ENCODE assay signal across 7 mouse cellular contexts in the genomic region with DNA sequence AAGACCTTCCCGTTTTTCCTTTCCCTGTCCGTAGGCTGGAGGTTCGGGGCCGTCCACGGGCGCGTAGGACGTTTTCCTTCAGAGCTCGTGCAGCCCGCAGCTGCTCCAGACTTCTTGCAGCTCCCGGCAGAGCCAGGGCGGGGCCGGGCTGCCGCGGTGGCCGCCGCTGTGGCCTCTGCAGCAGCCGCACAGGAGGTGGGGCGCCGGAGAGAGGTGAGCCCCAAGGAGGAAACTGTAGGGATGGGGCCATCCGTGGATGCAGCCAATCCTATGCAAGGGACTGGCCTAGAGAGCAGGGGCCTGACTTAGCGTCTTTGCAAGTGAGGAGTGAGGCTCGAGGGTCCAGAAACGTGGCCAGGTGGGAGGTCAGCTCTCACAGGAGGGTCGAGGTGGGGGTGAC. TPM values are rescaled to one million over a fixed set of nuclear protein-coding genes. Genes with fewer than 3 reads are reported as not detected.
A peak's percentile ranks its signal among the peaks of the same experiment; 100 is the strongest.
DNase-seq lines count a peak whose midpoint lies in the region; ATAC-seq and TF ChIP-seq lines count a peak whose summit lies in the region.

No protein-coding gene starts in this region.

- WGBS in forebrain, embryonic 12.5 days: under 1% methylated on average over 25 of the region's 25 CpGs
- 0% methylated on average over 25 of the region's 25 CpGs for whole genome bisulfite sequencing in limb, embryonic 11.5 days
- WGBS in midbrain, embryonic 14.5 days: under 1% methylated on average over 25 of the region's 25 CpGs

- H3K4me2 ChIP-seq in forebrain, embryonic 12.5 days: peak overlapping the region; percentile 58
- peak overlapping the region; percentile 41 for H3K4me2 ChIP-seq in limb, embryonic 11.5 days (ENCODE audit: low read depth, severe bottlenecking)
- H3K4me2 ChIP-seq in midbrain, embryonic 14.5 days (ENCODE audit: low read length): peak overlapping the region; percentile 60

- peaks cover 0 to 10% of the 10 kb centered on the region in 2 experiments; a peak in 1 of 4 replicates for H3K4me1 ChIP-seq in ES-E14 (ENCODE audit: control insufficient read depth in 2 of 2, insufficient read depth in 2 of 2, low read length in 2 of 2, poor library complexity in 1 of 2)
- H3K4me1 ChIP-seq in forebrain, embryonic 12.5 days: peaks cover 12% of the 10 kb centered on the region
- H3K4me1 ChIP-seq in limb, embryonic 11.5 days (ENCODE audit: control insufficient read depth, insufficient read depth, low read length): no peaks in the 10 kb centered on the region
- 0 out of 2 replicates have a peak, but pooled peaks cover 7% of the 10 kb centered on the region for H3K4me1 ChIP-seq in midbrain, embryonic 14.5 days (ENCODE audit: control insufficient read depth, insufficient read depth, low read length)

- no peaks in the 10 kb centered on the region for H3K9me3 ChIP-seq in ES-E14 (ENCODE audit: control insufficient read depth, insufficient read depth, low read depth, low read length)
- no peaks in the 10 kb centered on the region for H3K9me3 ChIP-seq in forebrain, embryonic 12.5 days
- H3K9me3 ChIP-seq in limb, embryonic 11.5 days (ENCODE audit: control insufficient read depth, low read length): no peaks in the 10 kb centered on the region
- no peaks in the 10 kb centered on the region for H3K9me3 ChIP-seq in midbrain, embryonic 14.5 days (ENCODE audit: control insufficient read depth, low read length)

- H3K27me3 ChIP-seq in forebrain, embryonic 12.5 days: peaks cover 40% of the 10 kb centered on the region
- peaks cover 12% of the 10 kb centered on the region for H3K27me3 ChIP-seq in limb, embryonic 11.5 days (ENCODE audit: control insufficient read depth, insufficient read depth, low read length)
- H3K27me3 ChIP-seq in midbrain, embryonic 14.5 days (ENCODE audit: control insufficient read depth, insufficient read depth, low read length): peaks cover 9% of the 10 kb centered on the region; the same call in 1 of the 2 replicates

- no peak overlapping the region for H3K27ac ChIP-seq in ES-E14 (ENCODE audit: insufficient read depth, low read depth, low read length, poor library complexity, severe bottlenecking)
- no peak overlapping the region for H3K27ac ChIP-seq in forebrain, embryonic 12.5 days
- H3K27ac ChIP-seq in limb, embryonic 11.5 days (replicated peaks; ENCODE audit: low read depth, low read length): no peak overlapping the region
- H3K27ac ChIP-seq in midbrain, embryonic 14.5 days (replicated peaks; ENCODE audit: low read depth, low read length): no peak overlapping the region

- peak overlapping the region; percentile 33; the same call in 1 of the 2 replicates for H3K9ac ChIP-seq in ES-E14 (ENCODE audit: insufficient read depth, low read depth, low read length, poor library complexity, severe bottlenecking)
- H3K9ac ChIP-seq in forebrain, embryonic 12.5 days: peak overlapping the region; percentile 51
- peak overlapping the region; percentile 18 for H3K9ac ChIP-seq in limb, embryonic 11.5 days (ENCODE audit: low read length)
- H3K9ac ChIP-seq in midbrain, embryonic 14.5 days (replicated peaks; ENCODE audit: low read length): peak overlapping the region; percentile 49

- peak overlapping the region; percentile 47 to 55 for H3K4me3 ChIP-seq in ES-E14 (ENCODE audit: insufficient read depth in 1 of 2, low read depth in 1 of 2, low read length in 2 of 2, poor library complexity in 1 of 2, severe bottlenecking in 1 of 2)
- peak overlapping the region; percentile 36 for H3K4me3 ChIP-seq in forebrain, embryonic 12.5 days (replicated peaks)
- peak overlapping the region; percentile 31 for H3K4me3 ChIP-seq in limb, embryonic 11.5 days (ENCODE audit: low read depth, low read length)
- peak overlapping the region; percentile 29 for H3K4me3 ChIP-seq in midbrain, embryonic 14.5 days (replicated peaks; ENCODE audit: low read depth, low read length)

- no peak for DNase-seq in ES-E14 (ENCODE audit: low read depth, low spot score)
- DNase-seq in Muller cell, postnatal 12 days (ENCODE audit: inconsistent ontology term): peak; percentile 27
- peak; percentile 65 for DNase-seq in limb, embryonic 11.5 days (ENCODE audit: low spot score)
- DNase-seq in midbrain, embryonic 14.5 days: peak; percentile 40
- DNase-seq in layer of hippocampus, adult 18-20 months (ENCODE audit: low spot score in 2 of 2): no peak
- DNase-seq in right cerebral cortex, postnatal 4 days: no peak

- H3K36me3 ChIP-seq in ES-E14 (ENCODE audit: control insufficient read depth, insufficient read depth, low read length, poor library complexity, severe bottlenecking): no peaks in the 10 kb centered on the region
- no peaks in the 10 kb centered on the region for H3K36me3 ChIP-seq in forebrain, embryonic 12.5 days (replicated peaks)
- no peaks in the 10 kb centered on the region for H3K36me3 ChIP-seq in limb, embryonic 11.5 days (ENCODE audit: control insufficient read depth, insufficient read depth, low read length)
- no peaks in the 10 kb centered on the region for H3K36me3 ChIP-seq in midbrain, embryonic 14.5 days (ENCODE audit: control insufficient read depth, insufficient read depth, low read length)

- in situ Hi-C loops in ES-E14 (cut with MboI; ENCODE audit: low sequenced_read_pairs in 2 of 2, unreplicated experiment in 2 of 2): no loop called here

- ATAC-seq in forebrain, embryonic 12.5 days (ENCODE audit: low FRiP score): no peak
- ATAC-seq in limb, embryonic 11.5 days (ENCODE audit: insufficient number of reproducible peaks, low FRiP score, low TSS enrichment, low read depth): peak; percentile 65; the same call in 1 of the 2 replicates
- no peak for ATAC-seq in midbrain, embryonic 14.5 days (ENCODE audit: low FRiP score, low TSS enrichment)

TF ChIP-seq in ES-E14, 5 proteins besides CTCF, POLR2A, EP300 and RAD21:
- TF ChIP-seq CHD2 (IDR thresholded peaks at IDR 0.05; ENCODE audit: low read depth, low read length) (no peak), ZNF384 (IDR thresholded peaks at IDR 0.05; ENCODE audit: low read depth, low read length) (no peak), MAFK (IDR thresholded peaks at IDR 0.05; ENCODE audit: insufficient read depth, low read depth, low read length) (no peak), HCFC1 (IDR thresholded peaks at IDR 0.05; ENCODE audit: borderline replicate concordance, insufficient read depth, low read length) (no peak), ZC3H11A (IDR thresholded peaks at IDR 0.05; ENCODE audit: borderline replicate concordance, low read depth, low read length) (no peak)

RNA-seq across cellular contexts. Expression of a gene that starts 26.7 kb away (rescaled TPM):
- total RNA-seq in ES-E14 (2012; rRNA removed): 23.4 and 27.6 TPM in 2 replicates
- polyA plus RNA-seq in forebrain, embryonic 12.5 days (2016; fragmentation: Nextera tagmentation; extraction: Ambion mirVana): 28.3 and 34.6 TPM in 2 replicates
- 34.7 and 34.9 TPM in 2 replicates for polyA plus RNA-seq in limb, embryonic 11.5 days (2014; fragmentation: Nextera tagmentation; extraction: Ambion mirVana)
- polyA plus RNA-seq in midbrain, embryonic 14.5 days (2014; fragmentation: Nextera tagmentation; extraction: Ambion mirVana): 21.4 and 24.0 TPM in 2 replicates
- total RNA-seq in layer of hippocampus, adult 18-20 months (2021): 10 to 100 TPM; 62.2 to 63.2 TPM

RNA-seq across cellular contexts. Expression of a gene that starts 40.4 kb away (rescaled TPM):
- 0.31 and 0.42 TPM in 2 replicates for total RNA-seq in ES-E14 (2012; rRNA removed)
- polyA plus RNA-seq in forebrain, embryonic 12.5 days (2016; fragmentation: Nextera tagmentation; extraction: Ambion mirVana): 0.05 and 0.15 TPM in 2 replicates
- 0.17 and 0.31 TPM in 2 replicates for polyA plus RNA-seq in limb, embryonic 11.5 days (2014; fragmentation: Nextera tagmentation; extraction: Ambion mirVana)
- not detected in 2 replicates for polyA plus RNA-seq in midbrain, embryonic 14.5 days (2014; fragmentation: Nextera tagmentation; extraction: Ambion mirVana)
- under 1 TPM; 0.12 to 0.18 TPM for total RNA-seq in layer of hippocampus, adult 18-20 months (2021)

RNA-seq across cellular contexts. Expression of a gene that starts 55.1 kb away (rescaled TPM):
- 84.4 and 96.7 TPM in 2 replicates for total RNA-seq in ES-E14 (2012; rRNA removed)
- polyA plus RNA-seq in forebrain, embryonic 12.5 days (2016; fragmentation: Nextera tagmentation; extraction: Ambion mirVana): 99.7 and 101 TPM in 2 replicates
- 129 and 137 TPM in 2 replicates for polyA plus RNA-seq in limb, embryonic 11.5 days (2014; fragmentation: Nextera tagmentation; extraction: Ambion mirVana)
- 92.2 and 93.0 TPM in 2 replicates for polyA plus RNA-seq in midbrain, embryonic 14.5 days (2014; fragmentation: Nextera tagmentation; extraction: Ambion mirVana)
- 10 to 100 TPM; 68.7 to 74.0 TPM for total RNA-seq in layer of hippocampus, adult 18-20 months (2021)

Comparison
In these comparisons a context has a peak if more than half of its experiments do, and no peak if none do; other contexts are left out.
1. DNase-seq: peak in Muller cell, postnatal 12 days (single experiment), limb, embryonic 11.5 days (single experiment) and midbrain, embryonic 14.5 days (single experiment); none in ES-E14 (single experiment), layer of hippocampus, adult 18-20 months (0 of 2) and right cerebral cortex, postnatal 4 days (single experiment).
2. Peak in every context shown above with its lines, with median percentiles within 50 percentile points of each other: H3K4me3 ChIP-seq, H3K9ac ChIP-seq and H3K4me2 ChIP-seq.